Mouse (Mus musculus) ES-E14 (cell line): ENCODE data around the gene Gm340.

ENCODE experiments used
- HCFC1 ChIP-seq: IDR thresholded peaks from 2 replicates; pipeline ENCODE4 v1.6.1; 2012; ENCODE audit warnings: low read length, inconsistent platforms, borderline replicate concordance; ENCODE audit not compliant: insufficient read depth
- ZC3H11A ChIP-seq: IDR thresholded peaks from 2 replicates; pipeline ENCODE4 v1.6.1; 2012; ENCODE audit warnings: low read depth, mild to moderate bottlenecking, inconsistent platforms, low read length, borderline replicate concordance
- ZNF384 ChIP-seq: IDR thresholded peaks from 2 replicates; pipeline ENCODE4 v1.6.1; 2012; ENCODE audit warnings: low read depth, low read length, inconsistent platforms

DNA sequence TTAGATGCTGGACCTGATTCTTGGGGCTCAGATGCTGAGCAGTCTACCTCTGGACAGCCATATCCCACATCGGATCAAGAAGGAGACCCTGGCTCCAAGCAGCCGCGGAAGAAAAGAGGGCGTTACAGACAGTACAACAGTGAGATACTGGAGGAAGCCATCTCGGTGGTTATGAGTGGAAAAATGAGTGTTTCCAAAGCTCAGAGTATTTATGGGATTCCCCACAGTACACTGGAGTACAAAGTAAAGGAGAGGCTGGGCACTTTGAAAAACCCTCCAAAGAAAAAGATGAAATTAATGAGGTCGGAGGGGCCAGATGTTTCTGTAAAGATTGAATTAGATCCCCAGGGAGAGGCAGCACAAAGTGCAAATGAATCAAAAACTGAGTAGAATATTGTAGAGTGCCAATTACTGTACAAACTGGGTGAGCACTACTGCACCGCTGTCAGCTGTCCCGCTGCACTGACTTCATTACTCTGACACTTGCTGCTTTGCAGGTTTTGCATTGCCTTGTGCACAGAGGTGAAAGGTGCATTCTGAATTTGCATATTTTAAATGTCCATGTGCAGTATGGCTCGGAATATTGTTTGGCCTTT is 23.2 kb upstream of the Gm340 start:
- TF ChIP-seq HCFC1 (no peak), ZC3H11A (no peak), ZNF384 (no peak)
